Mouse (Mus musculus) midbrain, postnatal 0 days (tissue): ENCODE data around the gene Snapc3. TPM values are rescaled to one million over a fixed set of nuclear protein-coding genes. Genes with fewer than 3 reads are reported as not detected.
"Not testable (repeated sequence)": the region's sequence is repeated elsewhere in the genome, so short reads cannot be mapped to it uniquely, and the experiment has no call there.

ENCODE experiments used
- ATAC-seq: fragments of 200-750 bp; cut with Nextera tagmentation; 2 replicates; pipeline ENCODE4 v1.8.0; 2017; ENCODE audit warnings: moderate number of reproducible peaks, mild to moderate bottlenecking, moderate TSS enrichment, moderate library complexity; ENCODE audit not compliant: low FRiP score
- DNase-seq: peaks from one replicate; pipeline ENCODE4 v3.0.0-alpha.2; 2015; ENCODE audit warnings: low spot score
- H3K27ac ChIP-seq: fragments of 300-500 bp; sonication (generic); 2 replicates; pipeline ENCODE4 v1.5.1; 2014; ENCODE audit warnings: low read depth, mild to moderate bottlenecking, low read length, mixed read lengths
- H3K27me3 ChIP-seq: fragments of 300-500 bp; sonication (generic); 2 replicates; pipeline ENCODE4 v1.6.1; 2014; ENCODE audit warnings: low read length, control low read depth, mixed read lengths; ENCODE audit not compliant: insufficient read depth
- H3K36me3 ChIP-seq: fragments of 300-500 bp; sonication (generic); 2 replicates; pipeline ENCODE4 v1.6.1; 2014; ENCODE audit warnings: low read length, control low read depth, mixed read lengths; ENCODE audit not compliant: insufficient read depth
- H3K4me1 ChIP-seq: fragments of 300-500 bp; sonication (generic); 2 replicates; pipeline ENCODE4 v1.6.1; 2014; ENCODE audit warnings: mild to moderate bottlenecking, control low read depth, antibody characterized with exemption, low read length, mixed read lengths; ENCODE audit not compliant: insufficient read depth
- H3K4me2 ChIP-seq: fragments of 300-500 bp; sonication (generic); 2 replicates; pipeline ENCODE4 v1.6.1; 2014; ENCODE audit warnings: low read depth, mild to moderate bottlenecking, low read length, mixed read lengths; ENCODE audit not compliant: poor library complexity, severe bottlenecking
- H3K4me3 ChIP-seq: fragments of 300-500 bp; sonication (generic); 2 replicates; pipeline ENCODE4 v1.5.1; 2014; ENCODE audit warnings: low read depth, mild to moderate bottlenecking, low read length, moderate library complexity
- H3K9ac ChIP-seq: fragments of 300-500 bp; sonication (generic); replicated peaks from 2 replicates; pipeline ENCODE4 v1.6.1; 2014; ENCODE audit warnings: mild to moderate bottlenecking, low read length, moderate library complexity, mixed read lengths; ENCODE audit not compliant: poor library complexity, severe bottlenecking
- H3K9me3 ChIP-seq: fragments of 300-500 bp; sonication (generic); 2 replicates; pipeline ENCODE4 v1.6.1; 2016; ENCODE audit warnings: low read length, control low read depth
- CTCF ChIP-seq: IDR thresholded peaks from 2 replicates; pipeline ENCODE4 v1.5.1; 2016; ENCODE audit warnings: antibody characterized with exemption, mild to moderate bottlenecking
- WGBS: fragments of 180-500 bp; shearing (Covaris S2); extraction: QIAGEN DNeasy Blood & Tissue Kit; methylation state at CpG from one replicate; pipeline ENCODE4 v1.1.7; 2014; 5-methylcytosine and 5-hydroxymethylcytosine counted together
- polyA plus RNA-seq: library from polyadenylated mRNA; unstranded; fragments of >200 nt; fragmentation: Nextera tagmentation; extraction: Ambion mirVana; gene quantifications from 2 replicates; pipeline ENCODE4 v1.2.1, GENCODE M21; 2015
- total RNA-seq: library from RNA; depleted of rRNA; stranded (reverse); fragments of >200 nt; gene quantifications from 2 replicates; pipeline ENCODE4 v1.2.3, GENCODE M21; 2014

Gene Snapc3
- total and polyA plus RNA-seq, 2 experiments from 2014 or later = 33.9 to 40.5 TPM

DNA sequence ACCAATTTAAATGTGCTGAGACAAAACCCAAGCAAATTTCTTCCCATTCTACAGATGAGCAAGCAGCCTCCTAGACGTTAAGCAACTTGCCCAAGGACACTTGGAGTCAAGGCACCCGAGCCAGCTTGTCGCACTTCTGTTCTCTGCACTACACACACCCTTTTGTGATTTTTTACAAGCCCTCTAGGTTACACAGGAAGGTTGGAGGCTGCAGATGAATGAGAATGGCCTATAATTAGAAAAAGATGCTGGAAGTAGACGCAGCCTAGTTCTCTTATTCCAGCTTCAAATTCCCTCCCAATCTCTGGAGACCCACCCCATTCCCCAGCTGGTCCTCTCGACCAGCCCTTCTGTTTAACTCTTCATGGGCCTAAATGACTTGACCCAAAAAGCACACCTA, 71.6 kb downstream of the Snapc3 start:
- H3K27me3 ChIP-seq = no peaks in the 10 kb centered on the region
- 34% methylated on average over 5 of the region's 5 CpGs for WGBS
- no peak overlapping the region for H3K27ac ChIP-seq
- no peak for TF ChIP-seq CTCF
- no peaks in the 10 kb centered on the region for H3K36me3 ChIP-seq
- H3K9me3 ChIP-seq = no peaks in the 10 kb centered on the region
- no peak overlapping the region for H3K9ac ChIP-seq
- H3K4me1 ChIP-seq = peaks cover 5% of the 10 kb centered on the region; the same call in 1 of the 2 replicates
- H3K4me2 ChIP-seq = no peak overlapping the region
- H3K4me3 ChIP-seq = no peak overlapping the region
- no peak for DNase-seq
- no peak for ATAC-seq

- DNase-seq (no peak), ATAC-seq (no peak)
- Histone ChIP-seq H3K4me2 (no peak overlapping the region), H3K36me3 (no peaks in the 10 kb centered on the region), H3K4me3 (no peak overlapping the region), H3K27me3 (no peaks in the 10 kb centered on the region), H3K9ac (no peak overlapping the region), H3K27ac (no peak overlapping the region), H3K4me1 (no peaks in the 10 kb centered on the region), H3K9me3 (no peaks in the 10 kb centered on the region)
- peak; percentile 12; the same call in 1 of the 2 replicates for TF ChIP-seq CTCF
- WGBS = 95% methylated on average over 1 of the region's 1 CpGs
Observed at GRCm38 (mm10) chr4:83493112-83493511, 75.6 kb downstream of the Snapc3 start.

- not testable (repeated sequence) for H3K9me3 ChIP-seq, H3K4me2 ChIP-seq, H3K9ac ChIP-seq, ATAC-seq, H3K4me1 ChIP-seq, H3K27me3 ChIP-seq, H3K4me3 ChIP-seq, H3K36me3 ChIP-seq, DNase-seq, H3K27ac ChIP-seq
- 90% methylated on average over 5 of the region's 5 CpGs for WGBS
Observed at GRCm38 (mm10) chr4:83497013-83497412, 79.5 kb downstream of the Snapc3 start.

DNA sequence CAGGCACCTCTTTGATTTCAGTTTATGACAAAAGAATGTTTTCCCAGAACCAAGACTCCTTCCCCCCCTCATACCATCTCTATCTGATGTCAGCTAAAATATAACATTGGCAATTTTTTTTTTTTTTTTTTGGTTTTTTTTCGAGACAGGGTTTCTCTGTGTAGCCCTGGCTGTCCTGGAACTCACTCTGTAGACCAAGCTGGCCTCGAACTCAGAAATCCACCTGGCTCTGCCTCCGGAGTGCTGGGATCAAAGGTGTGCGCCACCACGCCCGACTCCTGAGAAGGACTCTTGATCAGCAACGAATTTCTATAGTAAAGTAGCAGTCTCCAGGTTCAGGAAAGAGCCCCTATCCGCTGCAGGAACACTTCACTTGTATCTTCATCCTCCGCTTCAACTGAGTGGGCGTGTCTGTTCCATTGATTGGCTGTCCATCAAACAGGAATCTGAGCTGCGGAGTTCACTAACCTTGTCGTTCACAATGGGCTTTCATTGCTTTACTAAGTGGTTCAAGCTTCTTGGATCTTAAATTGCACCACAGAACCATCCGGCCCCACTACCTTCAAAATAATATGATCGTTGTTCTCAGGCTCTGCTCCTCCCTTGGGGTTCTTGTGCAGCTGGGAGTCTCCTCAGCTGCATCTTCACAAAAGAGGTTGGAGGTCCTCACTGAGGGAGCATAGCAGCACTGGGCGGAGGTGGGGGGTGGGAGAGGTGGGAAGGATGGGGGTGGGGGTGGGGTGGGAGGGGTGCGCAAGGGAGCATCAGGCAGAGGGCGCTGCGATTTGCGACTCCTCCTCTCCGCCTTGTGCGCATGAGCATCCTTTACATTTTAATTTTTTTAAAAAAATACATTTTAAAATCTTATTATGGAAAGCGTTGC, 82.9 kb downstream of the Snapc3 start:
- Histone ChIP-seq H3K27ac (peak overlapping the region; percentile 74), H3K4me3 (peak overlapping the region; percentile 44), H3K9me3 (no peaks in the 10 kb centered on the region), H3K36me3 (no peaks in the 10 kb centered on the region), H3K4me2 (peak overlapping the region; percentile 53), H3K9ac (peak overlapping the region; percentile 51; the same call in 1 of the 2 replicates), H3K27me3 (no peaks in the 10 kb centered on the region), H3K4me1 (no peaks in the 10 kb centered on the region)
- 3% methylated on average over 22 of the region's 22 CpGs for WGBS
- peak; percentile 72 for DNase-seq
- peak; percentile 34 for TF ChIP-seq CTCF
- peak; percentile 84 for ATAC-seq

DNA sequence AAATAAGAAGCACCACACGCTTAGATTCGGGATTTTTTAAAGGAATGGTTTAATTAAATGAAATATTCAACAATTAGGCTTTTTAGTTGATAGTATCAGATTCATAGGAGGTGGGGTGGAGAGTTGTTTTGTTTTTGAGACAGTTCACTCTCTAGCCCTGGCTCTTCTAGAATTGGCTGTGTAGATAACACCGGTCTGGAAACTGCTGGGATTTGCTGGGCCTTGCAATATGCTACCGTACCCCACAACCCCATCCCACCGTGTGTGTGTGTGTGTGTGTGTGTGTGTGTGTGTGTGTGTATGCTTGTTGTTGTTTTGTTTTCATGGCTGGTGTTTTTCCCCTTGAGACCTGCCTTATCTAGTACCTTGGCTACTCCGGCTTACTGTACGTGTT, 83.5 kb downstream of the Snapc3 start:
- no peak for TF ChIP-seq CTCF
- H3K27me3 ChIP-seq = no peaks in the 10 kb centered on the region
- H3K9ac ChIP-seq = 0 out of 2 replicates have a peak overlapping the region, but pooled peaks have one; percentile 19
- DNase-seq (no peak), ATAC-seq (peak; percentile 60; the same call in 1 of the 2 replicates)
- H3K36me3 ChIP-seq = no peaks in the 10 kb centered on the region
- H3K4me1 ChIP-seq = no peaks in the 10 kb centered on the region
- peak overlapping the region; percentile 44 for H3K4me3 ChIP-seq
- 0 out of 2 replicates have a peak overlapping the region, but pooled peaks have one; percentile 74 for H3K27ac ChIP-seq
- peak overlapping the region; percentile 53 for H3K4me2 ChIP-seq
- WGBS = 26% methylated on average over 7 of the region's 7 CpGs
- H3K9me3 ChIP-seq = no peaks in the 10 kb centered on the region

- Histone ChIP-seq H3K4me1 (no peaks in the 10 kb centered on the region), H3K36me3 (no peaks in the 10 kb centered on the region), H3K27me3 (no peaks in the 10 kb centered on the region), H3K4me2 (no peak overlapping the region), H3K4me3 (no peak overlapping the region), H3K27ac (no peak overlapping the region), H3K9me3 (no peaks in the 10 kb centered on the region), H3K9ac (no peak overlapping the region)
- ATAC-seq (no peak), DNase-seq (no peak)
- WGBS = 51% methylated on average over 2 of the region's 2 CpGs
- TF ChIP-seq CTCF = no peak
Observed at GRCm38 (mm10) chr4:83509600-83509999, 92.1 kb downstream of the Snapc3 start.
